Mouse (Mus musculus) retina, postnatal 7 days (tissue): ENCODE measurements at regions not wholly inside any gene's neighbourhood (a gene's known extent, or its start where the extent isn't known, plus 50 kb on each side); places are given as distances from the start of the nearest gene placed in this dataset.

Source experiments
- DNase-seq: peaks from one replicate; pipeline ENCODE4 v3.0.0-alpha.2; 2012; ENCODE audit warnings: low read depth, low spot score

GRCm38 (mm10) chr12:51118781-51119180 is 229.1 kb upstream of the G2e3 start:
- no peak for DNase-seq

GRCm38 (mm10) chr12:51118021-51118694 is 229.7 kb upstream of the G2e3 start:
- peak; percentile 17 for DNase-seq

GRCm38 (mm10) chr12:51117436-51118020 is 230.3 kb upstream of the G2e3 start:
- DNase-seq: no peak

- no peak for DNase-seq
Observed at GRCm38 (mm10) chr12:51111811-51112210, 236.1 kb upstream of the G2e3 start.

GRCm38 (mm10) chr12:51108044-51108443 is 239.8 kb upstream of the G2e3 start:
- DNase-seq: no peak

- no peak for DNase-seq
Observed at GRCm38 (mm10) chr12:51103541-51104042, 244.3 kb upstream of the G2e3 start.

- no peak for DNase-seq
Observed at GRCm38 (mm10) chr12:51101636-51102035, 246.2 kb upstream of the G2e3 start.

GRCm38 (mm10) chr12:51100868-51101267 is 247.0 kb upstream of the G2e3 start:
- DNase-seq: no peak

GRCm38 (mm10) chr12:51095974-51096373 is 251.9 kb upstream of the G2e3 start:
- DNase-seq: no peak

- no peak for DNase-seq
Observed at GRCm38 (mm10) chr12:51089324-51089723, 258.5 kb upstream of the G2e3 start.

- DNase-seq: peak; percentile 13
Observed at GRCm38 (mm10) chr12:51081809-51082208, 266.1 kb upstream of the G2e3 start.

GRCm38 (mm10) chr12:51073503-51073902 is 274.4 kb upstream of the G2e3 start:
- no peak for DNase-seq

GRCm38 (mm10) chr12:51060931-51061330 is 286.9 kb upstream of the G2e3 start:
- DNase-seq: no peak

GRCm38 (mm10) chr12:51058569-51058968 is 289.3 kb upstream of the G2e3 start:
- peak; percentile 8 for DNase-seq

- DNase-seq: no peak
Observed at GRCm38 (mm10) chr12:51058104-51058503, 289.8 kb upstream of the G2e3 start.

- DNase-seq: no peak
Observed at GRCm38 (mm10) chr12:51047116-51047515, 300.7 kb upstream of the G2e3 start.

GRCm38 (mm10) chr12:51045437-51045836 is 302.4 kb upstream of the G2e3 start:
- DNase-seq: no peak

- no peak for DNase-seq
Observed at GRCm38 (mm10) chr12:51045020-51045419, 302.8 kb upstream of the G2e3 start.

- no peak for DNase-seq
Observed at GRCm38 (mm10) chr12:51032193-51032592, 315.7 kb upstream of the G2e3 start.

GRCm38 (mm10) chr12:51028601-51029174 is 319.2 kb upstream of the G2e3 start:
- DNase-seq: no peak

- DNase-seq: no peak
Observed at GRCm38 (mm10) chr12:51026046-51026445, 321.8 kb upstream of the G2e3 start.

GRCm38 (mm10) chr12:51025531-51025930 is 322.3 kb upstream of the G2e3 start:
- DNase-seq: no peak
